Mouse (Mus musculus) adrenal gland, adult (tissue): ENCODE results near the gene Rnase2b.
"Not testable (repeated sequence)": the region's sequence is repeated elsewhere in the genome, so short reads cannot be mapped to it uniquely, and the experiment has no call there.

Experiments
- DNase-seq, 2 experiments: peaks; one replicate each; pipeline ENCODE4 v3.0.0; 2022 to 2023; ENCODE audit warnings: low spot score in 1 of 2; ENCODE audit not compliant: inconsistent age in 2 of 2

Gene Rnase2b

GRCm38 (mm10) chr14:51150206-51150831, 11.7 kb upstream of the Rnase2b start:
- no peak for DNase-seq

- no peak for DNase-seq
These were observed 9.7 kb upstream of the Rnase2b start for GRCm38 (mm10) chr14:51152249-51152870.

GRCm38 (mm10) chr14:51156056-51156735, 5.9 kb upstream of the Rnase2b start:
- no peak for DNase-seq

GRCm38 (mm10) chr14:51156736-51157068, 5.4 kb upstream of the Rnase2b start:
- DNase-seq, result no peak

GRCm38 (mm10) chr14:51157072-51157471, 5.0 kb upstream of the Rnase2b start:
- DNase-seq, result no peak

- DNase-seq, result not testable (repeated sequence)
These were observed 1.3 kb downstream of the Rnase2b start for GRCm38 (mm10) chr14:51163323-51163722.

- no peak for DNase-seq
These were observed 3.4 kb downstream of the Rnase2b start for GRCm38 (mm10) chr14:51165435-51165834.

- no peak for DNase-seq
These were observed 4.0 kb downstream of the Rnase2b start for GRCm38 (mm10) chr14:51166068-51166467.

- DNase-seq, result peak; percentile 15 to 69
These were observed 10.2 kb downstream of the Rnase2b start for GRCm38 (mm10) chr14:51172095-51172865.

- not testable (repeated sequence) for DNase-seq
These were observed 10.9 kb downstream of the Rnase2b start for GRCm38 (mm10) chr14:51172947-51173346.

- no peak for DNase-seq
These were observed 11.8 kb downstream of the Rnase2b start for GRCm38 (mm10) chr14:51173843-51174242.

- not testable (repeated sequence) for DNase-seq
These were observed 19.0 kb downstream of the Rnase2b start for GRCm38 (mm10) chr14:51181051-51181450.

GRCm38 (mm10) chr14:51195681-51196080, 33.6 kb downstream of the Rnase2b start:
- peak; percentile 20 to 24 for DNase-seq

- DNase-seq, result peak in 1 of 2 experiments; percentile 12
These were observed 37.3 kb downstream of the Rnase2b start, which contains the start of gene Ang2 for GRCm38 (mm10) chr14:51199098-51200023. Gene Ang2 (minus strand): TSS chr14:51199148.

- DNase-seq, result peak in 1 of 2 experiments; percentile 19
These were observed 38.0 kb downstream of the Rnase2b start for GRCm38 (mm10) chr14:51200054-51200453.

- peak in 1 of 2 experiments; percentile 33 for DNase-seq
These were observed 38.4 kb downstream of the Rnase2b start for GRCm38 (mm10) chr14:51200466-51200865.

- DNase-seq, result peak in 1 of 2 experiments; percentile 11
These were observed 41.1 kb downstream of the Rnase2b start, which contains the start of gene Ear14 for GRCm38 (mm10) chr14:51203115-51203514. Gene Ear14 (plus strand): TSS chr14:51203391.
